Mouse (Mus musculus) kidney, embryonic 14.5 days (tissue): ENCODE measurements around the gene S100a7a. TPM values are rescaled to one million over a fixed set of nuclear protein-coding genes. Genes with fewer than 3 reads are reported as not detected.

Experiments
- ATAC-seq: fragments of 200-750 bp; cut with Nextera tagmentation; 2 replicates; pipeline ENCODE4 v1.8.0; 2017; ENCODE audit warnings: moderate number of reproducible peaks, mild to moderate bottlenecking, moderate TSS enrichment, moderate library complexity; ENCODE audit not compliant: low FRiP score, low TSS enrichment
- H3K27ac ChIP-seq: fragments of 300-500 bp; sonication (generic); 2 replicates; pipeline ENCODE4 v1.5.1; 2014; ENCODE audit warnings: low read depth, mild to moderate bottlenecking, low read length, moderate library complexity, mixed read lengths
- H3K27me3 ChIP-seq: fragments of 300-500 bp; sonication (generic); 2 replicates; pipeline ENCODE4 v1.6.1; 2014; ENCODE audit warnings: mild to moderate bottlenecking, low read length; ENCODE audit not compliant: control insufficient read depth, insufficient read depth
- H3K36me3 ChIP-seq: fragments of 300-500 bp; sonication (generic); 2 replicates; pipeline ENCODE4 v1.6.1; 2014; ENCODE audit warnings: low read length, mixed read lengths; ENCODE audit not compliant: control insufficient read depth, insufficient read depth
- H3K4me1 ChIP-seq: fragments of 300-500 bp; sonication (generic); 2 replicates; pipeline ENCODE4 v1.6.1; 2014; ENCODE audit warnings: low read length, mixed read lengths; ENCODE audit not compliant: control insufficient read depth, insufficient read depth
- H3K4me2 ChIP-seq: fragments of 300-500 bp; sonication (generic); replicated peaks from 2 replicates; pipeline ENCODE4 v1.6.1; 2014; ENCODE audit warnings: low read depth, mild to moderate bottlenecking, low read length
- H3K4me3 ChIP-seq: fragments of 300-500 bp; sonication (generic); 2 replicates; pipeline ENCODE4 v1.5.1; 2014; ENCODE audit warnings: mild to moderate bottlenecking, low read length
- H3K9ac ChIP-seq: fragments of 300-500 bp; sonication (generic); 2 replicates; pipeline ENCODE4 v1.6.1; 2014; ENCODE audit warnings: low read depth, mild to moderate bottlenecking, low read length, moderate library complexity
- H3K9me3 ChIP-seq: fragments of 300-500 bp; sonication (generic); 2 replicates; pipeline ENCODE4 v1.6.1; 2016; ENCODE audit warnings: low read length; ENCODE audit not compliant: control insufficient read depth
- WGBS: fragments of 180-500 bp; shearing (Covaris S2); extraction: QIAGEN DNeasy Blood & Tissue Kit; methylation state at CpG from one replicate; pipeline ENCODE4 v1.1.7; 2014; 5-methylcytosine and 5-hydroxymethylcytosine counted together
- polyA plus RNA-seq: library from polyadenylated mRNA; unstranded; fragments of >200 nt; fragmentation: Nextera tagmentation; extraction: Ambion mirVana; gene quantifications from 2 replicates; pipeline ENCODE4 v1.2.1, GENCODE M21; 2014

The S100a7a gene
- polyA plus RNA-seq, 1 experiment from 2014 or later: not detected

GRCm38 (mm10) chr3:90664219-90664618 is 10.4 kb downstream of the S100a7a start:
- H3K4me2 ChIP-seq: no peak overlapping the region
- H3K9me3 ChIP-seq: no peaks in the 10 kb centered on the region
- H3K4me1 ChIP-seq: no peaks in the 10 kb centered on the region
- WGBS: 85% methylated on average over 2 of the region's 2 CpGs
- no peak overlapping the region for H3K27ac ChIP-seq
- H3K4me3 ChIP-seq: no peak overlapping the region
- H3K36me3 ChIP-seq: no peaks in the 10 kb centered on the region
- no peaks in the 10 kb centered on the region for H3K27me3 ChIP-seq
- no peak overlapping the region for H3K9ac ChIP-seq
- ATAC-seq: no peak

DNA sequence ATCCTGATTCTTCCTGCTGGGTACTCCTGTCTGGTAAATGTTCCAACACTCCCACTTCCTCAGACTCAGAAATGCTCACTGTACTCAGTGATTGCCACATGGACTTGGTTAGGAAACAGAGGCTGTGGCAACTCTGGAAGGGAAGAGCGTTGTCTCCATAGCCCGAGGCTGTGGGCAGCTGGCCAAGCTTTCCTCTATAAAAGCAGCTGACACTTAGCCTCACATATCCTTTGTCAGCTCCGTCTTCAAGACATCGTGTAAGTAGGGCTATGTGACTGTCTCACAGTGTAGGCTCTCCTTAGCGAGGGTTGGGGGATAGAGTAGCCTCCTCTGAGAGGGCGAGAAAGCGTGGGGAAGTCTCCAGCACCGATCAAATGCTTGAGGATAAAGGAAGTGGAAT is 15.0 kb downstream of the S100a7a start, which contains the start of gene S100a8:
S100a8 (plus strand) TSS at position 133 of the 400 bp plus-strand sequence.
- Histone ChIP-seq H3K4me3 (no peak within 1 kb of the TSS), H3K9ac (no peak within 1 kb of the TSS), H3K27me3 (no peaks in the 10 kb centered on the region), H3K9me3 (no peaks in the 10 kb centered on the region), H3K4me1 (no peaks in the 10 kb centered on the region), H3K36me3 (no peaks in the 10 kb centered on the region), H3K27ac (no peak within 1 kb of the TSS), H3K4me2 (no peak within 1 kb of the TSS)
- ATAC-seq: no peak
- 60% methylated on average over 8 of the region's 8 CpGs for WGBS

DNA sequence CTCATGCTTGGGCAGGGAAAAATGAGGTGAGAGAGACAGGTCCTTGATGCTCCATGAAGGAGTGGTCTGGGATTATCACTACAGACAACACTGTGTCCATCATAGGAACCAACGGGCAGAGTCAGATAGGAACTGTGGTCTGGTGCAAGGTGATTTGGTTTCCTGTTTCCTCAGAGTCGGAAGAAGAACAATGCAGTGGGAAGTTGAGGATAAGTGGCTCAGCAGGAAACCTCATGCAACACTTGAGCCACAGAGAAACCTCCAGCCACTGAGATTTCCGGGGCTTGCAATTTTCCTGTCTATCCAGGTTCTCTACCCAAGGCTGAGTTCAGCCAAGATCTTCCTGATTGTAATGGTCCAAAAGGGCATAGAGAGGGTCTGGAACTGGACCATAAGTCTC is 24.8 kb downstream of the S100a7a start:
- no peaks in the 10 kb centered on the region for H3K27me3 ChIP-seq
- H3K4me2 ChIP-seq: no peak overlapping the region
- H3K9me3 ChIP-seq: no peaks in the 10 kb centered on the region
- H3K4me1 ChIP-seq: no peaks in the 10 kb centered on the region
- no peak for ATAC-seq
- H3K4me3 ChIP-seq: no peak overlapping the region
- H3K27ac ChIP-seq: no peak overlapping the region
- no peaks in the 10 kb centered on the region for H3K36me3 ChIP-seq
- no peak overlapping the region for H3K9ac ChIP-seq
- 70% methylated on average over 3 of the region's 3 CpGs for WGBS

DNA sequence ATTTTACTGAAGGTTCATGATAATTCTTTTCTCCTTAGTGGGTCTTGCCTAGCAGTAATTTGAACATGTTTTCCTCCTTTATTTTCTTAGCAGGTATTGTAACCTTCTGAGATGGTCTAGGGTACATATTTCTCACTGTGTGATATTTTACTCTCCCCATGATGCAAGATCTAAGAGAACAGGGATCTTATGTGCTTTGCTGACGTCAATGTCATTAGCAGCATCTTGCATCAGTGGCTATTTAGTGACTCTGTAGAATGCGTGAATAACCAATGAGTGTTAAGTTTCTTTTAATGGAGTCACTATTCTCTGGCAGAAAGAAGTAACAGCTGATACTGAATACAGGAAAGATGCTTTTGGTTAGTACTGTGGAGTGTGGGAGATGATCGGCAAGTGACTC is 30.1 kb downstream of the S100a7a start:
- no peak overlapping the region for H3K4me2 ChIP-seq
- H3K9ac ChIP-seq: no peak overlapping the region
- ATAC-seq: no peak
- H3K4me1 ChIP-seq: no peaks in the 10 kb centered on the region
- no peaks in the 10 kb centered on the region; the same call in 1 of the 2 replicates for H3K27me3 ChIP-seq
- no peak overlapping the region for H3K27ac ChIP-seq
- 83% methylated on average over 3 of the region's 3 CpGs for WGBS
- H3K36me3 ChIP-seq: no peaks in the 10 kb centered on the region
- no peak overlapping the region for H3K4me3 ChIP-seq
- no peaks in the 10 kb centered on the region for H3K9me3 ChIP-seq

- no peaks in the 10 kb centered on the region for H3K4me1 ChIP-seq
- no peaks in the 10 kb centered on the region for H3K36me3 ChIP-seq
- WGBS: 79% methylated on average over 2 of the region's 2 CpGs
- no peak overlapping the region for H3K27ac ChIP-seq
- no peak overlapping the region for H3K9ac ChIP-seq
- no peak overlapping the region for H3K4me2 ChIP-seq
- H3K4me3 ChIP-seq: no peak overlapping the region
- no peaks in the 10 kb centered on the region; the same call in 1 of the 2 replicates for H3K27me3 ChIP-seq
- ATAC-seq: no peak
- no peaks in the 10 kb centered on the region for H3K9me3 ChIP-seq
Observed at GRCm38 (mm10) chr3:90686835-90687234, 33.0 kb downstream of the S100a7a start.

GRCm38 (mm10) chr3:90693496-90693895 is 39.7 kb downstream of the S100a7a start:
- H3K4me3 ChIP-seq: no peak overlapping the region
- H3K27me3 ChIP-seq: no peaks in the 10 kb centered on the region; the same call in 1 of the 2 replicates
- H3K36me3 ChIP-seq: no peaks in the 10 kb centered on the region
- H3K27ac ChIP-seq: no peak overlapping the region
- no peaks in the 10 kb centered on the region for H3K9me3 ChIP-seq
- no peaks in the 10 kb centered on the region for H3K4me1 ChIP-seq
- H3K9ac ChIP-seq: no peak overlapping the region
- no peak overlapping the region for H3K4me2 ChIP-seq
- no peak for ATAC-seq
- 80% methylated on average over 2 of the region's 2 CpGs for WGBS

DNA sequence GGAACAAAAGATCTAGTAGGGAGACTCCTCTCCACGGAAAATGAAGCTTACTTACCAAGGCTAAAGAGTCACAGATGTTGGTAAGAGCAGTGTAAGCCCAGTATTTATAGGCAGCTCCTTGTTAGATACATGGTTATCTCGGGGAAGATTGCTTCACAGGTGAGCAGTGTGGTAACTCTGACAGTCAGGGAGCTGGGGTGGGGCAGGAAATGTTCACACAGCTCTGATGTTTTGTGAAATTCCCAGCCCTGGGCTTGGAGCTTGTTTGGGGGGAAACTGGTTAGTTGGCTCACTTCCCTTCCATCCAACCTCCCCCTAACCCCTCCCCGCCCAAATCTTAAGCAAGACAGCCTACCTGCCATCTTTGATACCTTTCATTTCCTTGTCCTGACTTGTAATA is 41.8 kb downstream of the S100a7a start, which contains the start of gene S100a9:
S100a9 (minus strand) TSS at position 109 of the 400 bp plus-strand sequence.
- Histone ChIP-seq H3K9me3 (no peaks in the 10 kb centered on the region), H3K27ac (no peak within 1 kb of the TSS), H3K4me3 (no peak within 1 kb of the TSS), H3K4me1 (no peaks in the 10 kb centered on the region), H3K4me2 (no peak within 1 kb of the TSS), H3K27me3 (no peaks in the 10 kb centered on the region), H3K9ac (no peak within 1 kb of the TSS), H3K36me3 (no peaks in the 10 kb centered on the region)
- 70% methylated on average over 3 of the region's 3 CpGs for WGBS
- ATAC-seq: no peak

DNA sequence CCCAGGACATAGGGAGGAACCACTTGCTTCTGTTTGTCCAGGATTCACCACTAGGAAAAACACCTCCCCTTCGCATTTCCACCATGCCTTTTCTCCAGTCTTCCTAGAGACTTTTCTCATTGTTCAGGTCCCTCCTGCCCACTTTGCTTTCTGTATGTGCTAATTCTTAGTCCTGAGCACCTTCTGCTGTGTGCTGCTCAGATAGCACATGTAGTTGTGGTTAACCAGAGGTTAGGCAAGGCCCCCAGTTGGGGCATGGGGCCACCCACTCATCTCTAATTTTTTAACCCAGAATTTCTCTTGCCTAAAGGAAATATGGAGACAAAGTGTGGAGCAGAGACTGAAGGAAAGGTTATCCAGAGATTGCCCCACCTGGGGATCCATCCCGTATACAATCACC is 48.4 kb downstream of the S100a7a start:
- Histone ChIP-seq H3K27ac (no peak overlapping the region), H3K4me2 (no peak overlapping the region), H3K4me3 (no peak overlapping the region), H3K9me3 (no peaks in the 10 kb centered on the region), H3K4me1 (no peaks in the 10 kb centered on the region), H3K27me3 (no peaks in the 10 kb centered on the region), H3K36me3 (no peaks in the 10 kb centered on the region), H3K9ac (no peak overlapping the region)
- 85% methylated on average over 2 of the region's 2 CpGs for WGBS
- no peak for ATAC-seq
